Mouse (Mus musculus): ENCODE results near the gene Kcnt1. TPM values are rescaled to one million over a fixed set of nuclear protein-coding genes. Genes with fewer than 3 reads are reported as not detected.
A peak's percentile ranks its signal among the peaks of the same experiment; 100 is the strongest.

Kcnt1 gene
- total RNA-seq, 1 experiment from 2014 or later: 4.9 TPM

DNA sequence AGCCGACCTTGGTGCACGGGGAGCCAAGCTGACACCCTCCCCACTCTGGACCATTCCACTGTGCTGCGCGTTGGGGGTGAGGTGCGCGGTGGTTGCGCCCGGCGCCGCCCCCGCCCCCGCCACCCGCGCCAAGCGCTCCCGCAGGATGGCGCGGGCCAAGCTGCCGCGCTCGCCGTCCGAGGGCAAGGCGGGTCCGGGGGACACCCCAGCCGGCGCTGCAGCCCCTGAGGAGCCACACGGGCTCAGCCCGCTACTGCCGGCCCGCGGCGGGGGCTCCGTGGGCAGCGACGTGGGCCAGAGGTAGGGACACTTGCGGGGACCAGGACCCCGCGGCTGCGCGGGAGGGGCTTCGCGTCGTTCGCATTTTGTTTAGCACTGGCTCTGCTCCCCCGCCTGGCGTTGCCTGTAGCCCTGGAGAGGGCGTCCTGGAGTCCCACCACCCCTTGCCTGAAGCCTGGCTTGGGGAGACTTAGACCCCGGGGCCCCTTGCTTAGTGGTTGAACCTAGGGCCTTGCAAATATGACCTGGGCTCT, 14.3 kb downstream of the Kcnt1 start:
- peak; percentile 35 for DNase-seq

DNA sequence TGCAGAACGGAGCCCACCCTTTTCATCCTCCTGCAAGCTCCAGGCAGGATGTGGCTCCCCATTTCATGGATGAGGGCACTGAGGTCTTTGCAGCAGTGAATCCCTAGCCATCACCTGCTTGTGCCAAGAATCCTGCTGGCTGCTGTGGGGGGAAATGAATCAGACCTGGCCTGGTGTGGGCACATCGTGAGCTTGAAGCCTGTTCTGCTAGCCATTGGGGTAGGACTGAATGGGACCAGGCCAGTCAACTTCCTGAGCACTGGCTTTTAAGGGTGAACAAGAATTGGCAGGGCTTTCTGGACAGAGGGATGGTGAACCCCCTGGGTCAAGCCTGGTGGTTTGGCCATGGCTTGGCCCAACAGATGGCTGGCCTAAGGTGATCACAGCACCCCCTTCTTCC, 15.0 kb downstream of the Kcnt1 start:
- no peak for DNase-seq

DNA sequence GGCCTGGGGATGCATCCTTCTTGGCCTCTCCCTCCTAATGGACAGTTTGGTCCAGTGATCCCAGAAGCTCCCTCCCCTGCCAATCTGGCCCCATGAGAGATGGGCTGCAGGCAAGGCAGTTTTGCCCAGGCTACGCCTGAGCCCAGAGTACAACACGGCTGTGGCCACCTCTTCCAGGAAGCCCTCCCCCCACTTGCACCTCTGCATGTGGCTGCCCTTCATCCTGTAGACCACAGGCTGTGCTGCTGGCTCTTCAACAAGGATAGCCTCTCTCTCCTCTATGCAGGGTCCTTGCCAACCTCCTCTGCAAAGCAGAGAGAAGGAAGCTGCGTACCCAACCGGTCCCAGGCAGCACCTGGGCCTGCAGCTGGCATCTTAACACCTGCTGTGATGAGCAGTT, 15.5 kb downstream of the Kcnt1 start:
- DNase-seq: no peak

DNA sequence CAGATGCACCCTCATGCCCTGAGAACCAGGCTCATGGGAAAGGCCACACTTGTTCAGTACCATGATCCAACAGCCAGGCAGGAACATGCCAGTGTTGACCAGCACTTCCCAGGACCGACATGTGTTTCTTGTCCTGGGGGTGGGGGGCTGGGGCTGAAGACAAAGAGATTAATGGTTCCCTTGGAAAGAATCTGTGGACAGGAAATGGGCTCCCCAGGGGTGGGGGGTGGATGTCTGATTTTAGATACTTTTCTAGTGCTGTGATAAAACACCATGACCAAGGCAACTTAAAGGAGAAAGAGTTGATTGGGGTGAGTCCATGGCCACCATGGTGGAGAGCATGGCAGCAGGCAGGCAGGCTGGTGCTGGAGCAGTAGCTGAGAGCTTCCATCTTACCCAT, 18.7 kb downstream of the Kcnt1 start:
- no peak for DNase-seq

DNA sequence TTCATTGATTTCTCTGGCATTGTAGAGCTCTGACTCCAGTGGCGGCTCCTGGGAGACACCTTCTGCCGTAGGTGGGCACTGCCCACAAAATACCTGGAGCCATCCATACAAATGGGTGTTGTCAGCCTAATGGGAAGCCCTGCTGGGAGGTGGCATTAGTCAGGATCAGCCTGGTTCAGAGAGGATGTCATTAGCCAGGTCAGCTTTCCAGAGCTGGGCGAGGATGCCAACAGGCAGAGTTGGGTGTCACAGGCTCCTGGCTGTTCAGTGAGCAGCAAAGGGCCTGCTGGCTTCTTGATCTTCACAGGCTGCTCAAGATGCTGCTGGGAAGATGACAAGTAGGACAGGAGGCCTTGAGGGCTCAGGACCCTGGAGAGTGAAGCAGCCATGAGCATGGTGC, 21.2 kb downstream of the Kcnt1 start:
- DNase-seq: no peak

DNA sequence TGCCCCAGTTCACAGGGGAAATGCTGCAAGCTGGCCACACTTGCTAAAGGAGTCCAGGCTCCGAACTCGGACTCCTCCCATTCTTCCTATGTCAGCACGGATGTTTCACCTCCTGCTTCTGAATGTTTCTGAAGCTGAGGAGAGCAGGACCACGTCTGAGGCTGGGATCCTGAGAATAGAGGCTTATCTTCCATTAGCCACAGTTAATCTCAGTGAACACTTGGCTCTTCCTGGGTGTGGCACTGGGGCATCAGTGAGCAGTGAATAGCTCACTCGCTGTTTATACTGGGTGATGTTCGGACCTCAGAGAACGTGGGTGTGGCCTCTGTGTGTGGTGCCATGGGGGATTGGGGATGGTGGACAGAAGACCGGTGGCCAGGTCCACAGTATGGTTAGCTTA, 23.7 kb downstream of the Kcnt1 start:
- DNase-seq: no peak

DNA sequence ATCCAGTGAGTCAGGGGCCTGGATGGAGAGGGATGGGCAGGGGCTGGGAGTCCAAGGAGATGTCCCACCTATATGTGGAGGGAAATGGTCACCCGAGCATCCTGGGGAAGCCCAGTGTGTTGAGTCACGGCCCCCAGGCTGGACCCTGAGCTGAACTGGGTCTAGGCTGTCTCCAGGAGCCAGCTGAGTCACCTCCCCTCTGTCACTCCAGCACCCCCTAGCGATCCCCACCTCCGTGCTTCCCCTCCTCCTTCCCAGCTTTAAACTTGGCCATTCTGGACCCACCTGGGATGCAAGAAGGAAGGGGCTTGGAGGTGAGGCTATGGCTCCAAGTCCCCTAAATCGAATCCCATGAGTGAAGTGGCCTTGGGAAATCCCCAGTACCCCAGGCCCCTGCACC, 24.6 kb downstream of the Kcnt1 start:
- DNase-seq: peak; percentile 72

DNA sequence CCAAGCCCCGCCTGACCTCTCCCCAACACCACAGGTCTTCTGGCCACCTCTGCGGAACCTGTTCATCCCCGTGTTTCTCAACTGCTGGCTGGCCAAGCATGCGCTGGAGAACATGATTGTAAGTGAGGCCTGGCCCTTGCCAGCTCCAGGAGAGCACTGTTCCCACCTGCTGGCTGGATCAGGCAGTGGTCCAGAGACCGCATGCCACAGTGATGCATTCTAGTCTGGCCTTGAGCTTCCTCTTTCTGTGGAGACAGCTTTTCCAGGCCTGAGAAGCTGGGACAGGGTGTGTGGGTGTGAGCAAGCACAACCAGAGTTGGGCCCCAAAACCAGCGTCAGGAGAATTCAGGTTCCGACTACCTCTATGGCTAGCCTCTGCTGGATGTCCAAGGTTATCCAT, 28.9 kb downstream of the Kcnt1 start:
- DNase-seq: peak; percentile 33

DNA sequence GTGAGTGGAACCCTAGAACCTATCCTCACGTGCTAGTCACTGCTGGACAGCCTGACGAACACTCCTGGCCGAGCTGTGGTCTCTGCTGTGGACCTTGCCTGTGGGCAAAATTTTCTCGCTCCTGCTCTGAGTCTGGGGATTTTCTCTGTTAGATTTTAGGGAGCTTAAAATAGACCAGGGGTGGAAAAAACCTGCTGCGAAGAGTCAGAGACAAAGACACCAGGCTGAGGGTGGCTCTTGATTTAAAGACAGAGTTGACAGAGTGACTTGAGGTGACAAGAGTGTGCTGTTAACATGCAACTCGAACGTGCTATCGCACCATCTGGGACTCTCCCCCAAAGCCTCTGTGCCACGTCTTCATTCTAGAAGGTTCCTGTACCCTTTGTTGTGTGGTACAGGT, 35.4 kb downstream of the Kcnt1 start:
- no peak for DNase-seq

DNA sequence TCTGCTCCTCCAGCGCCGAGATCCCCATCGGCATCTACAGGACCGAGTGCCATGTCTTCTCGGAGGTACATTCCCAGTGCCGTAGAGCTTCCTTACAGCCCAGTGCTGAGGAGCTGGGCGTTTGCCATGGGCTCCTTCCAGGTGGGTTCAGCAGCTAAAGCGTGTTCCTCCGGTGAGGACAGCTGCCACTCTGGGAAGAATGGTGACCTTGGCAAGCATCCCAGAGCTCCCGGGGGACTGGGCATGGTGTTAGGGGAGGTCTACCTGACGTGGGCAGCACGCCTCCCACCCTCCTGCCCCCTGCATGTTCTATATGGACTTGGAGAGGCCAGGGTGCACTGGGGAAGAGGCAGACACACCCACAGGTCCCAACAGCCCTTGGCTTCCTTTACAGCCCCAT, 46.3 kb downstream of the Kcnt1 start:
- no peak for DNase-seq

DNA sequence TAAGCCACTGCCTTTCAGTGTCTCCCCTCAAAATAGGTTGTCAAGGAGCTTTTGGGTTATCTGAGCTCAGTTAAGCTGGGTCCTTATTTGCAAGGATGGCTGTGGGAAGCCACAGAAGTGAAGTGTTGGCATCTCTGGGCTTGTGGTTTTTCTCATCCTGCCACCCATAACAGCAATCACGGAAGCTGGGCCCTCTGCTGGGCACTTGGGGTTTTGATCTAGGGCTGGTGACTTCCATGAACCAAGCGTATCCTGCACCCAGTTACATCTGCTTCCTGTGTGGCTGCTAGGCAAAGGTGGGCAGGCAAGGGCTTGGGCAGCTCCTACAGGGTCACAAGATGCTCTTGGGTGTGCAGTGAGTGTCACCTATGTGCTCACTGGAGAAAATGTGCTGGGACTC, 49.7 kb downstream of the Kcnt1 start:
- peak; percentile 25 for DNase-seq

DNA sequence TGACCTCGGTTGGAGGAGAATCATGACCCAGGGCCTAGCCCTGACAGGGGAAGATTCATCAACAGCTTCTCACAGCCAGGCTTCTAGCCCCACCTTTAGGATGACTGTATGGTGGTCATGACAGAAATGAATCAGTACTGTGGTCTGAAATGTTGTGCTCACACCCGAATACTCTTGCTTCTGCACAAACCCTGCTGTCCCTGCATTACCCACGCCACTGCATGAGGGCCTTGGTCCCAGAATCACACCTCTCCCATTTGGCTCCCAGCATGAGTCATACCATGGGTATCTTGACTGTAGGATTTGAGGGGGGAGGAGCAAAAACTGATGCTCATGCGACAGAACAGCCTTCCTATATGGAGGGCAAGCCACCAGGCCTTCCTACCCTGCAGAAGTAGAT, 50.7 kb downstream of the Kcnt1 start:
- peak; percentile 40 for DNase-seq

DNA sequence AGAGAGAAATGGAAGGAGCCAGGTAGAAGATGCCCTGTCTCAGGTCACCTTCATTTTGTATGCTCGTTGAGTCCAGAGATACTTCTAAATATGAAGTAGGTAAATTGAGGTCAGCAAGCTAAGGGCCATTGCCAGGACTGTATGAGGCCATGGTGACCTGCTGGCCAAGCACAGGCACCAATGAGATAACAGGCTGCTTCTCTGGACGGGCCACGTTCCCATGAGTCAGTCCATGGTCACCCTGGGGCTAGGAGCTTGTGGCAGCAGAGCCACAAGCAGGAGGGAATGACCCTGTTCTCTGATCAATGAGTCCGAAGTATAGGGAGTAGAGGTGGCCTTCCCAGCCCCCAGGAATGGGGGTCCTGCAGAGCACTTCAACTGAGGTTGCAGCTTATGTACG, 51.3 kb downstream of the Kcnt1 start:
- peak; percentile 18 for DNase-seq

DNA sequence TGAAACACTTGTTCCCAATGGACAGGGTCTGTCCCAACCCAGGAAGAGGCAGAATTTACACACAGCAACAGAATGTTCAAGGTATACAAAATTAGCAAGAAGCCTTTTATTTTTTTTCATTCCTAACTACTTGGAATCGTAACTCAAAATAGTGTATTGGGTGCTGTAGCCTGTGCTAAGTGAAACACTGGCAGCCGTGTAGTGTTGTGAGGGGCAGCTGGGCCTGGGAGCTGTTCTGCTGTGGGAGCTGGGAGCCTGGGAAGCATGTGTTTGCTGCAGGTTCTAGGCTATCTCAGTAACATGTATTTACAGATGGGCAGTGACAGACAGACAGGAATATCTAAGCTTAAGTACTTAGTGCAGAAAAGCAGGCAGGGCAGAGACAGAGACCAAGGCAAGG, 54.9 kb downstream of the Kcnt1 start:
- no peak for DNase-seq

DNA sequence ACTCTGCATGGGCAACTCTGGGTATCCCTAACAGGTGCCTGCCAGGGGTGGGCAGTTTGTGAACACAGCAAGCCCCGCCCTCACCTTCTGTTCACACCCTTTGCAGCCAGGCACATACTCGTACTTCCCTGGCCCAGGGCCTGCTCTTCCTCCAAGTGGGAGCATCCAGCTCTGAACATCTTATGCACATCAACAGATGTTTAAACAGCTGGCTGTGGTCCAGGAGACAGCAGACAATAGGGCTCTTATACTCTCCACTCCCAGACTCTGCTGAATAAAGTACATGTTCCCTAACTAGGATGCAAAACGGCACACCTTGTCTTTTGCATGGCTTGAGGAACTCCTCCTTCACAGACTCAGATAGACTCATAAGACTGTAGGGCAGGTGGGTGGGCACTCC, 56.4 kb downstream of the Kcnt1 start:
- DNase-seq: no peak

DNA sequence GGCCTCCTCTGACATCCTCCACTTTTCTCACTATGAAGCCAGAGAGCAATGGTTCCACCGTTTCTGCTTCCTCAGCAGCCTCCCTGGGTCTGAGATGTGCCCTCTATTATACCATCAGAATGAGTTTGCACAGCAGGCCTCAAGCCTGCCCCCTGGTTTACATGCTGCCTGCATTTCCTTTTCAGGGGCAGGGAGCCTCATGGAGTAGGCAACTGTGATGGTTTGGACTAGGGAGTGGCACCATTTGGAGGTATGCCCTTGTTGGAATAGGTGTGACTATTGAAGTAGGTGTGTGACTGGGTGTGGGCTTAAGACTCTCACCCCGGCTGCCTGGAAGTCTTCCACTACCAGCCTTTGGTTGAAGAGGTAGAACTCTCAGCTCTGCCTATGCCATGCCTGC, 60.3 kb downstream of the Kcnt1 start:
- DNase-seq: no peak

DNA sequence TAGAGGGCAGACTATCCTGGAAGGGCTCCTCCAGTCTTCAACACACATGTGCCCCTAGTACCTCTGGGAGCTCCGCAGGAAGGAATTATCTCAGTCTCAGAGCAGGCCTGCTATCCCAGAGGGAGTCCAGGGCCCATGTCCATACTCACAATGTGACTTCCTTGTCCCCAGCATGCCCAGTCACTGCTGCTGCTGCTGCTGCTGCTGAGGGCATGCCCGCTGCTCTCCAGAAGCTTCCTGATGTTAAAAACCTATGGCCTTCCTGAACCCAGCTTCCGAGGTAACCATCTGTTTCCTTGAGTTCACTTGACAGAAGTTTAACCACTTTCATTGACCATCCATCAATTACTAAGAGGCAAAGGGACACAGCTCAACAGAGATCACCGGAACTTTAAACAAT, 61.4 kb downstream of the Kcnt1 start:
- DNase-seq: no peak

DNA sequence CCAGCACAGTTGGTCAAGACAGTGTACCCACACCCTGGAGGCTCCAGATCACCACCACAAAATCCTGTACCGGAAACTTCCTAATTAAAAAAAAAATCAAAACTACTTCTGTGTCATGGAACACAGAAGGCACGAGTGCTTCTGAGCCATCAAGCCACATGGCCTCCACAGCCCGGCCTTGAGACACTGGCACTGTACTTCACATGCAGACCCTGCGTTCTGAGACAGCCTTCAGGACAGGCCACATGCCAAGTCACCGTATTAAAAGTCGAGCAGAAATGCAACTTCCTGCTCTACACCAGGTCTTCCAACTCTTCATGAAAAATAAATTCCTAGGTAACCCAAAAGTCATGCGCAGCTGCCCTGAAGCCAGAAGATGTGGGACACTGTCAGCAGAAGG, 64.3 kb downstream of the Kcnt1 start:
- DNase-seq: peak; percentile 54

DNA sequence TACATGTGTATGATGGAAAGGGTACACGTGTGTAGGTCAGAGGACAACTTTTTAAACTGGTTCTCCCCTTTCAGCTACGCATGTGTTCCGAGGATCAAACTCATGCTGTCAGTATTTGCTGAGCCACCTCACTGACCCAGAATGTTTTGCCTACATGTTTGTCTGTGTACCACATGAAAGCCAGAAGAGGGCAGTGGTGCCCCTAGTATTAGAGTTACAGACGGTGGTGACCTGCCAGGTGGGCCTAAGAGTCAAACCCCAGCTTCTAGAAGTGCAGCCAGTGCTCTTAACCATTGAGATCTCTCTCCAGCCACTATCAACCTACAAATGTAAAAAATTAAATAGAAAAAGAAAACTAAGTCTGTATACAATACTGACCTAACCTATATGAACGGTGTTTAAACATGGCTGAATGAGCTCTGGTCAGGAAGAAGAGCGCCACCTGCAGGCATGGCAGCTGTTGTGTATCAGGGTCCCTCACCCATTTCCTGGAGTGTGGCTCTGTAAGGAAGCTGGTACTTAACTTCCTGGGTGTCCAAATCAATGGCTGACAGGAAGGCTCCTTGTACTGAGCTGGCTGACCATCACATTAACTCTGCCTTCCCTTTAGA, 67.8 kb downstream of the Kcnt1 start:
- peak; percentile 63 for DNase-seq

DNA sequence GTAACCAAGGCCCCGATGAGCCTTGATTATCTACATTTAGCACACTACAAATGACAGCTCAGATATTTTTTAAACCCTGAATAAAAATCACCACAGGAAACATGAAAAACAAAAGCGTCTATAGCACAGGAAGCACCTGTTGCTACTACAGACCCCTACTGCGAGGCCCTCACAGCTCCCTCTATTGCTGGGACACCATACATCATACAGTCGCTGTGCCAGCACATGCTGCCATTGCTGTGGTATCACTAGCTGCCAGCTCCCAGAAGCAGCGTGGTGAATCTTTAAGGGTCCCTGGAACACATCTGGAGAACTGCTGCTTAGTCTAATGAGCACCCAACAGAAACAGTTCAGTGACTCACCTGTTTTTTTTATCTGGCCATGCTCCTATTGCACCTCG, 77.0 kb downstream of the Kcnt1 start:
- DNase-seq: no peak

DNA sequence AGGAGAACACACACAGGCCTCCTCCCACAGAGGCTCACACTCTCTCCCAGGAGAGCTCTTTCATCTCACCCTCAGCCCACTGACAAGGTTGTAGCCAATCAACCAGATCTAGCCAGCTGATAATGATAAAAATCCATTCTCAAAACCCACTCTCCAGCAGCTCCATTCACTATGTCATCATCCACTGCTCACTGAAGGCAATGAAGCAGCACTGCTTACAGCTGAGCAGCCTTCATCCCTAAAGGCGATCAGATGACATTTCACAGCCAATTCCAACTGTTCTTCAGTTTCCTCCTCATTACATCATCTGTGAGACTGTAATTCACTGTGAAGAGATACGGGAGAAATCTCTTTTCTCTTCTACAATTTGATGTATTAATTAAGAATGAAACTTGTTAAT, 80.3 kb downstream of the Kcnt1 start:
- DNase-seq: no peak

DNA sequence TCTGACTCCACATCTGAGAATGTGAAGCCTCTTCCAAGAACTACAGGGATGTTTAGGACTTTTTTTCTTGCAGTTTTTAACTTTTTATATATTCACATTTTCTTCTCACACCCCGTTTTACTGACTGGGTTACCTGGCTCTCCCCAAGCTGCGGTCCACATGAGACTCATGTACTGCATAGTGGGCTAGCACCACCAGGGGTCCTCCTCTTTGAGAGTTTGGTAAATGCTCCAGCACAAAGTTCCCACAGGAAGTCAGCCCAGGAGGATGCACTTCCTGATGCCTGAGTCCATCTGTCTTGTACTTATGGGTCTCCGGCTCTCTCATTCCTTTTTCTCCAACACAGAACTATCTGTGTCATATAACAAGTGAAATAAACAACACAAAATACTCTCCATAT, 84.4 kb downstream of the Kcnt1 start:
- peak; percentile 49 for DNase-seq

DNA sequence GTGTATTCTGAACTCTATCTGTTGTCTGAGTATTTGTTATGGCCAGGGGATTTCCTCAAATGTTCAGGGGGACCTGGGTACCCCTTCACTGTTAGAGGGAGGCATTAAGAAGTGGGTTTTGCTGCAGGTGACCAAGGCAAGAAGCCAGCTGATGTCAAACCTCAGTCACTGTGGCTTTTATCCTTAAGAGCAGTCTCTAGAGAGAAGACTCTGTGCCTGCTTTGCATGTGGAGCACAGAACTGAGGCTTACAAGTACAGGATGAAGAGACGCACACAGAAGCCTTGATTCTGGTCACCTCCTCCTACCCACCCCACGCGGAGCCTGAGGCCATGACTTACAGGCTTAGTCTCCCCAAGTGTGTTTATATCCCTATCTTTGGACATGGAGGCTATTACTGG, 85.8 kb downstream of the Kcnt1 start:
- DNase-seq: no peak

Measured in adrenal gland, postnatal 14 days (tissue).